Mouse (Mus musculus) left cerebral cortex, postnatal 10 days (tissue): ENCODE measurements around the gene Gdf15. TPM values are rescaled to one million over a fixed set of nuclear protein-coding genes. Genes with fewer than 3 reads are reported as not detected.

Experiments used
- DNase-seq, 2 experiments: peaks; one replicate each; pipeline ENCODE4 v3.0.0; 2021 to 2022; ENCODE audit warnings: low spot score in 2 of 2, mixed read lengths in 1 of 2; ENCODE audit errors: extremely low spot score in 1 of 2
- intact Hi-C: fragments of 180-260 bp; cut with DNase I; formaldehyde crosslinking; loops from one replicate; pipeline ENCODE4 v1.15.1; 2025
- total RNA-seq, 2 experiments: library from RNA; stranded (reverse); gene quantifications; 2 replicates each; pipeline ENCODE4 v1.2.3; 2021

Gene Gdf15
- not detected for total RNA-seq

DNA sequence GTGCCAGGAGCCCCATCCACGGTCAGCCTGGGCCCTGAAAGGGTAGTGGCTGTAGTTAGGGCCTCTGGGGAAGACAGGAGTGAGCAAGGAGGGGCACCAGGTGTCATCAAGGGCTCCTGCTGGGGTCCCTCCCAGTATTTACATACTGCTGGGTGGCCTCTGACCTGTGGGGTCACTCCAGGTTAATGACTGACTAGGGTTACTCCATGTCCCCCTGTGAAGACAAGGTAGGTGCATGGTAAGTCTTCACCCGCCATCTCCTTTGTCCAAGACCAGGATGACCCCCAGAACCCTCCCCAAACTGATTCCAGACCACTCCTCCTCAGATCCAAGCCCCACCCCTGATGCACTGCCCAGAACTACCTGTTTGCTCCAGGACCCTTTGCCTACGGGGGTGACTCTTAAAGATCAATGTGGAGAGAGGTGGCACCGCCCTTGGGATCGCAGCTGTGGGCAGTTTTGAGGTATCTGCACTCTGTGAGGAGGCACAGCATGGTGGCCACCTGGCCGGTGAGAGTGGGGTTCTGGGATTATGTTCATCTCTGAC is at the start of gene Gdf15:
Gene Gdf15 (minus strand): TSS at position 111 of the 547 bp plus-strand sequence.
- DNase-seq = no peak
- intact Hi-C loops = no loop called here

DNA sequence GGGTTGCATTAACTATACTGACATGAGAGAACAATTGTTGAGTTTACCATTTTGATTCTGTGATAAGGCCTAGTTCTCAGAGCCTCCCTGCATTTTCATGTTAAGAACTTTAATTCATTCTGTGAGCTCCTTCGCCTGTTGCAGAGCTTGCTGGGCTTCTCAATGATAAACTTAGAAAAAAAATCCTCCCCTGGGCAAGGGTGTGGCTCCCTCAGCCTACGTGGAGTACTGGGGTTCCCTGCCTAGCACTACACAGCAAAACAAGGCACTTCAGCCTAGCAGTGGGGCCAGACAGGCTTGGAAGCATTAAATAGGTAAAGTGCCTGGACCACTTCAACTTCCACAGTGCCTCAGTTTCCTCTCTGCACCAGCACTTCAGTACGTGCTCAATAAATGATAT is 49.2 kb upstream of the Gdf15 start:
- intact Hi-C loops = no loop called here

DNA sequence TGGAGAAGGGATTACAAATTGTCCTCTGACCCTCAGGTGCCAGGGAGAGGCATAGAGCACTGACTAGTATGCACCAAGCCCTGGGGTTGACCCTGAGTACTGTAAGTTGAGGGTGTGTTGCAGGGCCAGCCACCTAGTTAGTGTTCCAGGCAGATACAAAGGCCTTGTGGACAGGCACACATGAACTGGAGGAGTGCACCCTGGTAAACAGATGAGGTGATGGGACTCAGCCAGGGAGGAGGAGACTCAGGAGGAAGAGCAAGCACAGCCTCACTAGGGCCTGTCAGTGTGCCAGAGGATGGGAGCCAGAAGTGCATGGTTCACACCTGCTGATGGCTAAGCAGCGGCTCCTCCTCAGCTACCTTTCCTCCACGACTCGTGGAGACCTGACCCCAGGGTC is 47.8 kb upstream of the Gdf15 start:
- peak in 1 of 2 experiments; percentile 34 for DNase-seq
- intact Hi-C loops = no loop called here

More for the DNA sequence above, 49.2 kb upstream of the Gdf15 start:
- DNase-seq = no peak

- no peak for DNase-seq
- intact Hi-C loops = no loop called here
These were observed 47.1 kb upstream of the Gdf15 start for GRCm38 (mm10) chr8:70679404-70679803.

GRCm38 (mm10) chr8:70678679-70679078 is 46.4 kb upstream of the Gdf15 start:
- DNase-seq = no peak
- intact Hi-C loops = no loop called here

DNA sequence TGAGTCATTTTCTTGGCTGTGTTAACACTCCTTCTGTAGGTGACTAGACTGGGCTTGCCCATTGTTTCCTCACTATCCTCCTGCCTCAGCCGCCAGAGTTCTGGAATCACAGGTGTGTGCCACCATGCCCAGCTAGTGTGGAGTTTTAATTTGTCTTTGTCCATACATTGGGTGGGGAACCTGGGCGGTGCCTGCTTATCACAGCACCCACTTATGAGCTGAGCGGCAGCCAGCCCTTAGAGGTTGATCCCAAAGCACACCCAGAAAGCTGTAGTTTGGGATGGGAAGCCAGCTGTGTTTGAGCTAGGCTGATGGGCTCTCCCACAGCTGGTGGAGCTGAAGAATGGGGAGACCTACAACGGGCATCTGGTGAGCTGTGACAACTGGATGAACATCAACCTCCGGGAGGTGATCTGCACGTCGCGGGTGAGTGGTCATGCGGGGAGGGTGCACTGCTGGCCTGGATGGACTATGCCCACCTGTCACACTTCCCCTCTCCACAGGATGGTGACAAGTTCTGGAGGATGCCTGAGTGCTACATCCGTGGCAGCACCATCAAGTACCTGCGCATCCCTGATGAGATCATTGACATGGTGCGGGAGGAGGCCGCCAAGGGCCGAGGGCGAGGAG is 45.3 kb upstream of the Gdf15 start:
- DNase-seq = no peak
- intact Hi-C loops = no loop called here

GRCm38 (mm10) chr8:70675336-70675735 is 43.1 kb upstream of the Gdf15 start:
- no peak for DNase-seq

GRCm38 (mm10) chr8:70674716-70675115 is 42.5 kb upstream of the Gdf15 start:
- intact Hi-C loops = no loop called here

More at GRCm38 (mm10) chr8:70675336-70675735, 43.1 kb upstream of the Gdf15 start:
- intact Hi-C loops = no loop called here

GRCm38 (mm10) chr8:70674109-70674508 is 41.9 kb upstream of the Gdf15 start:
- DNase-seq = no peak
- intact Hi-C loops = no loop called here

More at GRCm38 (mm10) chr8:70674716-70675115, 42.5 kb upstream of the Gdf15 start:
- DNase-seq = no peak

GRCm38 (mm10) chr8:70673079-70673856 is 41.0 kb upstream of the Gdf15 start, which contains the start of gene Lsm4:
Lsm4 (plus strand) TSS chr8:70673248.
- peak; percentile 97 to 98 for DNase-seq
- intact Hi-C loops = loop anchor here (1.0 kb wide), 1 partner anchor 27 kb away; no protein-coding TSS in a partner anchor

- no peak for DNase-seq
- intact Hi-C loops = loop anchor here (1.0 kb wide), 1 partner anchor 28 kb away; no protein-coding TSS in a partner anchor
These were observed 40.2 kb upstream of the Gdf15 start for GRCm38 (mm10) chr8:70672325-70673078.

DNA sequence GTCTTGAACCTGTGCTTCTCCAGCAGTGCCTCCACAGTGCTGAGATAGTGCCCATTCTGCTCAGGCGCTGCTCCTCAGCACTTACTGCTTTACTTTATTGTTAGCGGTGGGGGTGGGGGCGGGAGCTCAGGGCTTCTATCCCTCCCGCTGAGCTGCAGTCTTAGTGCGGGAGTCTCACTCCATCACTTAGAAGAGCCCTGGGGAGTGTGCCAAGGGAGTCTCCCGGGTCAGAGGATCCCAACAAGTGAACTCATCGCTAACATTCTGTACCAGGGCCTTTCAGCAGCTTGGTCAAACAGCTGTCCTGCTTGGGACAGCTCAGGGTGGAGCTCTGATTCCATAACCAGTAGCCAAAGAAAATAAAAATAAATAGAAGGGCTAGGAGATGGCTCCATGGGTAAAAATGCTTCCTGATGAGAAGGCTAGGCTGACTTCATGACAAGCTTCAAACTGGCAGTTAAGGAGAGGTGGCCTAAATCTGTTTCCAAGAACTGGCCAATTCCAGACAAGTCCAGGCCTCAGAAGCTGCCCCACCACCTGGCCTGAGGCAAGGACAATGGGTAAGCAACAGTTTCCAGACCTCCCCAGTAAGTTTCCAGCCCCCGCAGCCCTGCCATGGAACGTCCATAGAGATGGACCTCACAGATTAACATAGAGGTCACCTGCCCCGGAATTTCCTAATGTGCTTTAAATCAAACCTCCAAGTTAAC is 39.5 kb upstream of the Gdf15 start:
- DNase-seq = peak in 1 of 2 experiments; percentile 65
- intact Hi-C loops = no loop called here

GRCm38 (mm10) chr8:70667071-70667470 is 34.8 kb upstream of the Gdf15 start:
- intact Hi-C loops = loop anchor here (5.0 kb wide), 1 partner anchor 50 kb away; the partner anchor contains the start of gene Lrrc25
- DNase-seq = peak in 1 of 2 experiments; percentile 53

DNA sequence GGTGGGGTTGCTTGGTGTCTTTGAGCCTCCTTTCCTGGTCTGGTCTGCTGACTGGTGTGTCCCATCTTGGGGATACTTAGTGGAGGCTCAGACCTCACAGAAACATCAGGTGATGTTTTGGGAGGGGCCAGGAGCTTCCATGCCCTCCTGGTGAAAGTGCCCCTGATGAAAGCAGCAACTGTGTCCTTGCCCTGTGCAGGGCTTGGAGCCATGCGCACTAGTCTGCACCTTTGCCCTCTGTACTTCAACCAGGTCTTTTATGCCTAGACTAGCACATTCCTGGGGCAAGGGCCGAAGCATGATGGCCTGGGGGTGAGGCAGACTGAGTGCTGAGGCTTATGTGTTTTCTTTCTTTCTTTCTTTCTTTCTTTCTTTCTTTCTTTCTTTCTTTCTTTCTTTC is 33.3 kb upstream of the Gdf15 start:
- no peak for DNase-seq
- intact Hi-C loops = loop anchor here (5.0 kb wide), 1 partner anchor 48 kb away; the partner anchor contains the start of gene Lrrc25

DNA sequence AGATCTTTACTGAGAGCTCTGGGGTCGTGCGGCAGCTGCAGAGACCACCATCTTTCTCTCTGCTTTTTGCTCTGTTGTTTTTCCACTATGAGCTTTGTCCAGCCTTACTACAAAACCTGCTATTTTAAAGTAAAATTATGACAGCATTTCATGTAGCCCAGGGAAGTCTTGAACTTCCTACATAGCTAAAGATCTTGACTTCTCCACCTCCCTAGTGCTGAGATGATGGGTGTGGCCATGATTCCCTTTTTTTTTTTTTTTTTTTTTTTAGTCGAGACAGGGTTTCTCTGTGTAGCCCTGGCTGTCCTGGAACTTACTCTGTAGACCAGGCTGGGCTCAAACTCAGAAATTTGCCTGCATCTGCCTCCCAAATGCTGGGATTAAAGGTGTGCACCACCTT is 32.4 kb upstream of the Gdf15 start:
- intact Hi-C loops = loop anchor here (5.0 kb wide), 1 partner anchor 47 kb away; the partner anchor contains the start of gene Lrrc25

GRCm38 (mm10) chr8:70663691-70664090 is 31.4 kb upstream of the Gdf15 start:
- intact Hi-C loops = no loop called here
- DNase-seq = no peak

More for the DNA sequence above, 32.4 kb upstream of the Gdf15 start:
- DNase-seq = no peak

GRCm38 (mm10) chr8:70660273-70660725 is 28.0 kb upstream of the Gdf15 start, which contains the start of gene Pgpep1:
Pgpep1 (minus strand) TSS chr8:70660388.
- intact Hi-C loops = no loop called here
- peak in 1 of 2 experiments; percentile 47 for DNase-seq
